Mouse (Mus musculus) G1E (cell line): Measurements from ENCODE around the gene Hoxd9. TPM values are rescaled to one million over a fixed set of nuclear protein-coding genes. Genes with fewer than 3 reads are reported as not detected.

Experiments
- ATAC-seq: 2 replicates; pipeline ENCODE4 v1.8.0; 2016; ENCODE audit warnings: mild to moderate bottlenecking; ENCODE audit not compliant: insufficient number of reproducible peaks, poor library complexity, low FRiP score, severe bottlenecking; ENCODE audit errors: extremely low read depth
- DNase-seq: peaks from one replicate; pipeline ENCODE4 v3.0.0; 2012; ENCODE audit warnings: low spot score
- H3K27me3 ChIP-seq: 2 replicates; pipeline ENCODE4 v1.6.1; 2012; ENCODE audit warnings: mild to moderate bottlenecking, low read length, inconsistent platforms; ENCODE audit not compliant: insufficient read depth
- H3K36me3 ChIP-seq: replicated peaks from 2 replicates; pipeline ENCODE3; 2012; ENCODE audit warnings: mild to moderate bottlenecking, inconsistent platforms
- H3K4me1 ChIP-seq: 2 replicates; pipeline ENCODE4 v1.6.1; 2012; ENCODE audit warnings: low read depth, low read length, inconsistent platforms, mixed read lengths; ENCODE audit not compliant: insufficient read depth
- H3K4me3 ChIP-seq: 2 replicates; pipeline ENCODE4 v1.5.1; 2012; ENCODE audit warnings: low read depth, mild to moderate bottlenecking, inconsistent platforms, low read length, moderate library complexity, mixed read lengths
- H3K9me3 ChIP-seq: replicated peaks from 2 replicates; pipeline ENCODE4 v1.6.1; 2012; ENCODE audit warnings: inconsistent platforms
- CTCF ChIP-seq: IDR thresholded peaks from 2 replicates; pipeline ENCODE4 v1.5.1; 2012; ENCODE audit warnings: low read depth, low read length, inconsistent platforms, mixed read lengths
- GATA1 ChIP-seq: IDR thresholded peaks from 2 replicates; pipeline ENCODE4 v1.6.1; 2012; ENCODE audit warnings: borderline replicate concordance, low read length, inconsistent platforms, mixed read lengths
- GATA2 ChIP-seq: IDR thresholded peaks from 2 replicates; pipeline ENCODE4 v1.6.1; 2012; ENCODE audit warnings: low read depth, low read length, inconsistent platforms, borderline replicate concordance
- POLR2AphosphoS5 ChIP-seq: IDR thresholded peaks from 2 replicates; pipeline ENCODE4 v1.6.1; 2012; ENCODE audit warnings: low read depth, low read length, inconsistent platforms; ENCODE audit not compliant: insufficient replicate concordance
- TAL1 ChIP-seq: conservative IDR thresholded peaks from 2 replicates; pipeline ENCODE4 v1.6.1; 2012; ENCODE audit warnings: low read depth, low read length, inconsistent platforms, mixed read lengths
- polyA plus RNA-seq: library from polyadenylated mRNA; stranded (reverse); fragments of >175 nt; gene quantifications from 2 replicates; pipeline ENCODE4 v1.2.3, GENCODE M21; 2012
- total RNA-seq, 2 experiments: library from RNA; stranded (forward) in 1 of 2; stranded (reverse) in 1 of 2; fragments of 200-1000 nt in 1 of 2; fragments of >200 nt in 1 of 2; fragmentation: Nextera tagmentation in 1 of 2; gene quantifications; 2 replicates each; pipeline ENCODE4 v1.2.3; 2014 to 2017

The Hoxd9 gene
- total and polyA plus RNA-seq, 3 experiments: not detected

DNA sequence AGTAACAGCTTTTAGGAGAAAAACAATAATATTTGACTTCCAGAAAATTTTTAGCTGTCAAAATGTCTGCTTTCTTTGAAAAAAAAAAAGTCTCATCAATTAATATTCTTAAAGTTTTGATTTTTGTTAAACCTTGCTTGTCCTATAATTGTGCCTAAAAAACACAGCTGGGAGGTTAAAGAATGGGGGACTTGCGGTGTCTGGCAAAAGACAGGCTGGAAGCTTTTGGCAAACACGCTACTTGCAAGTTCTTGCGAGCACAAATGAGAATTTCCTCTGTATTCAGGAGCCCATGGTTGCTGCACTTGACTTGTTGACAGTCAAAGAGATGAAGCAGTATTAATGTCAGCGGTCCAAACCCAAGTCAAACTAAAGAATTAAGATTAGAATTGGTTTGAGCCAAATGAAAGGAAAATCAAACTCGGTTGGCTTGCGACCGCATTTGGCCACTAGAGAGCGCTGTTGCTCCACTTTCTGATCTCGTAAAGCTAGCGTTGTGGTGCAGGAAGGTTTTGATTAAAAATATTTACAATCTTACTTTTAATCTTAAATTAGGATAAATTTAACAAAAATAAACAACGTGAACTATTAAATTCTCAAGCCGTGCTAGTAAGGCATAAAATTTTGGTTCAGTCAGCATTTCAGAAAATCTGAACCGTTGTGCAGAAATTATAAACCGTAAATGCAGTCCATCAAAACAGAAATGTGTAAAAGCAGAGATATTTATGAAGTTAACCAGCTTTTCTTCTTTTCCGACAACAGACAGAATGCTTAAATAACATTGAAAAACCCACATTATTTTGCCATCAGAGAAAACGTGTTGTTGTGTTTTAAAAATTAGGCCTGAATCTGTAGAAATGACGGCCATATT is 4.7 kb downstream of the Hoxd9 start:
- Histone ChIP-seq H3K9me3 (peaks cover 21% of the 10 kb centered on the region), H3K4me1 (no peaks in the 10 kb centered on the region), H3K4me3 (no peak overlapping the region), H3K36me3 (no peaks in the 10 kb centered on the region), H3K27me3 (peaks cover 11% of the 10 kb centered on the region; the same call in 1 of the 2 replicates)
- DNase-seq (peak; percentile 23), ATAC-seq (no peak)
- TF ChIP-seq GATA1 (no peak), GATA2 (no peak), CTCF (peak; percentile 44), TAL1 (no peak), POLR2AphosphoS5 (no peak)

DNA sequence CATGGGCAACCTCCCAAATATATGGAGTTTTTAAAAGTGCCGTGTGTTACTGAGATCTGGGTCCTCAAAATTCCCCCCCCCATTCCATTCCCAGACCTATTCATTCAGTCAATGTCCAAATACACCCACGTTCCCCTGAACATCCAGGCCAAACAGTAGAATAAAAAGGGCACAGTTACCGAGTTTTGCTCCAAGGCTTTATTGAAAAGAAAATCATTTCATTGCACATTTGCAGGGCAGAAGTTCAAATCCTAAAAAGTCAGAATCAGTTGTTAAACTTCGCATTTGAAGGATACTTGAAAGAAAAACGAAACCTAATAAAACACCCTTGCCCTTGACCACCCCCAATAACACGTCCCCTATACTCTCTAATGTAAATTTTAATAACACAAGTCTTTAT is 5.3 kb downstream of the Hoxd9 start:
- no peaks in the 10 kb centered on the region for H3K4me1 ChIP-seq
- DNase-seq: no peak
- no peak for TF ChIP-seq GATA1
- TF ChIP-seq CTCF: no peak
- H3K9me3 ChIP-seq: peaks cover 20% of the 10 kb centered on the region
- ATAC-seq: no peak
- peaks cover 11% of the 10 kb centered on the region; the same call in 1 of the 2 replicates for H3K27me3 ChIP-seq
- no peak overlapping the region for H3K4me3 ChIP-seq
- H3K36me3 ChIP-seq: no peaks in the 10 kb centered on the region

DNA sequence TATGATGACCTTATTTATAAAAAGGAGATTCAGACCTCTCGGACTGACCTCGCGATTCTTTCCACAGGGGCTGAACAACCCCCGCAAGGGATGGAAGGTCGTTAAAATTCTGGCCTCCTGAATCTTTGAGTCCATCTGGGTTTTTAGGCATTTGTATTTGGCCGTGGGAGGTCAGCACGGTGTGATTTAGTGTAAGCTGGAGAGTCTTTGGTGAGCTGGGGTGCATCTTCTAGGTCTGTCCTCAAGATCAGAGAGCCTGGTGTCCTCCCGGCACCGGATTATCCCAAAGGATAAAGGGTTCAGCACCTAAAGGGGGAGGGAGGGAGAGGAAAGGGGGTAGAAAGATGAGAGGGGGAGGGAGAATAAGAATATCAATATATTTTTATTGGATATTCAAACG is 5.8 kb downstream of the Hoxd9 start:
- Histone ChIP-seq H3K9me3 (peaks cover 15% of the 10 kb centered on the region), H3K4me3 (no peak overlapping the region), H3K4me1 (no peaks in the 10 kb centered on the region), H3K36me3 (no peaks in the 10 kb centered on the region), H3K27me3 (peaks cover 11% of the 10 kb centered on the region; the same call in 1 of the 2 replicates)
- ATAC-seq (no peak), DNase-seq (no peak)
- TF ChIP-seq POLR2AphosphoS5: no peak
- TF ChIP-seq TAL1: no peak
- TF ChIP-seq GATA1: no peak
- no peak for TF ChIP-seq GATA2
- no peak for TF ChIP-seq CTCF

DNA sequence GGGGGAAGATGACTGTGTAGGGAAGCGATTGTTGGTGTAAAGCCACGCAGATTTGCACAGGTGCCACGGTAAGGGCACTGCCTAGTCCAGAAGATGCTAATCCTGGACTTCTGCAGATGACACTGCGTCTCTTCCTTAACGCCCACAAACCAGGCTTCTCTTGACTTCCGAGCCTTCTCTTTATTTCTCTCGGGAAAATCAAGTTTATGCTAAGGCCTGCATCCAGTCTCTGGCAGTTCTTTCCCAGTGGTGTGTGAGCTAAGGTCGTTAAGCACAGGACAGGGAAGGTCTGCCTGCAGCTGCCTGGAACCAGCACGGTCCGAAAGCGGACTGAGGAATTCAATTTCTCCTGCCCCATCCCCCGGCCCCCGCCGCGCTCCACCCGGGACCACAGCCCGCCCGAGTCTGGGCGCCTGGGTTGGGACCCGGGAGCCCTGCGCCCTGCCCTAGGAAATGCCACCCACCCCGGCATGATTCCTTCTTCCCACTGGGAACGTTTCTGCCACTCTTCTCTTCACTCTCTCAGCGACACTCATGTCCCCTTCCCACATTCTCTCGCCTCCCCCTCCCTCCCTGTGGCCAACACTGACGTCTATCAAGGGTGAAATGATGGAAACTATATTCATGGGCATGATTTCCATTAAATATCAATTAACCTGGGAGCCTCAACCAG is 6.3 kb downstream of the Hoxd9 start:
- ATAC-seq (no peak), DNase-seq (no peak)
- H3K4me3 ChIP-seq: no peak overlapping the region
- H3K27me3 ChIP-seq: peaks cover 11% of the 10 kb centered on the region; the same call in 1 of the 2 replicates
- peaks cover 12% of the 10 kb centered on the region for H3K9me3 ChIP-seq
- H3K4me1 ChIP-seq: no peaks in the 10 kb centered on the region
- no peaks in the 10 kb centered on the region for H3K36me3 ChIP-seq
- TF ChIP-seq POLR2AphosphoS5: no peak
- TF ChIP-seq GATA1: no peak
- TF ChIP-seq CTCF: no peak
- TF ChIP-seq GATA2: no peak
- no peak for TF ChIP-seq TAL1

DNA sequence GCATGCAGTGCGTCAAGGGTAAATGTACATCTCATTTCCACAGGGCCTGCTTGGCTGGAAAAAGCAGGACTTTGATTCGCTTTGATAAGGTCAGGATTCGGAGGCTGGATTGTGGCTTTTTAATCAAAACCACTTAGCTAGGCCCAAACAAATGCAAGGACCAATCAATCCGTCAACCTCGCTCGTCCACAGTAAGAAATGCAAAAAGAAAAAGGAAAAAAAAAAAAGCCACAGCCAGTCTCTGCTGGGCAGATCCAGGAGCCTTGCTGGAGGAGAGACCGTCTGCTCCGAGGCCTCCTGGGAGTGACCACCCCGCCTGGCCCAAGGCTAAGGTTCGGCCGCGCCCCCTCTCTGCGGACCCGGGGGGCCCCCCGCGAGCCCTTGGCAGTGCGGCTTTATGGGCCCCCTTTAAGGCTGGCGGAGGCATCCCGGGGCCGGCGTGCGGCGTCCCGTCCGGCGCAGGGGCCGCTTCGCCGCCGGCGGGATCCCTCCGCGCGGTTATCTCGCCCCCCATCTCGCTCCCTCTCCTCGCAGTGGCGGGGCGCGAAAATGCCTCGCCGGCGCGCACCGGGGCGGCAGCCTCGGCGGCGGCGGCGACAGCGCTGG is 7.0 kb downstream of the Hoxd9 start, which contains the start of gene Hoxd8:
Gene Hoxd8, plus strand, starts transcription at position 223 of the 606 bp plus-strand sequence.
- Histone ChIP-seq H3K36me3 (no peaks in the 10 kb centered on the region), H3K4me3 (no peak within 1 kb of the TSS), H3K27me3 (peaks cover 11% of the 10 kb centered on the region; the same call in 1 of the 2 replicates), H3K9me3 (peaks cover 12% of the 10 kb centered on the region), H3K4me1 (no peaks in the 10 kb centered on the region)
- TF ChIP-seq POLR2AphosphoS5 (no peak), CTCF (no peak), TAL1 (no peak), GATA1 (no peak), GATA2 (no peak)
- no peak for ATAC-seq
- no peak for DNase-seq

DNA sequence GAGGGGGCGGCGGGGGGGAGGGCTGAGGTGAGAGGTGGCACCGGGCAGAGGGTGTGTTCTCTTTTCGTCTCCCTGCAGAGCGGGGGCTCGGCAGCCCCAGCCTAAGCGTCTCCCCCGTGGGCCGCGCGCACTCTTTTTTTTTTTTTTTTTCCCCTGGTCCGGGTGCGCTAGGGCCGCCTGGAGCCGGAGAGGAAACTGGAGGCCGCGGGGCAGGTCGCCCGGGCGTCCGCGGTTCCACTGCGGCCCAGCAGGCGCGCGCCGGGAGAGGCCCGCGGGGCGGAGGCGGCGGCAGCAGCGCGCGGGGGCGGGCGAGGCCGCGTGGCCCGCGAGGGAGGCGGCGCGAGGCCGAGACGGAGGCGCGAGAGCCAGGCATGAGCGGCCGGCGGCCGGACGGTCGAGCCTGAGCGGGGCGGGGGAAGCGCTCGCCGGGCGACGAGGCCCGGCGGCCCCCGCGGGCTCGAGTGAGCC is 7.5 kb downstream of the Hoxd9 start:
- Histone ChIP-seq H3K27me3 (peaks cover 9% of the 10 kb centered on the region; the same call in 1 of the 2 replicates), H3K36me3 (no peaks in the 10 kb centered on the region), H3K9me3 (peaks cover 12% of the 10 kb centered on the region), H3K4me1 (no peaks in the 10 kb centered on the region), H3K4me3 (no peak overlapping the region)
- TF ChIP-seq TAL1 (no peak), CTCF (no peak), GATA1 (no peak), GATA2 (no peak), POLR2AphosphoS5 (no peak)
- DNase-seq (no peak), ATAC-seq (no peak)
